Mouse (Mus musculus) layer of hippocampus, adult 6 months (tissue): ENCODE results near the gene Vmn2r78. TPM values are rescaled to one million over a fixed set of nuclear protein-coding genes. Genes with fewer than 3 reads are reported as not detected.

Experiments used
- long read RNA-seq, 2 experiments: library from polyadenylated mRNA; unstranded; transcript quantifications; one replicate each; pipeline ENCODE4 v2.0.0; 2019 to 2020
- polyA plus RNA-seq: library from polyadenylated mRNA; unstranded; fragments of <200 nt; fragmentation: Nextera tagmentation; gene quantifications from 2 replicates; pipeline ENCODE4 v1.2.3, GENCODE M21; 2021

Gene Vmn2r78
- not detected in 2 replicates for polyA plus RNA-seq
- long read RNA-seq, experiment 1 = 0 reads
- long read RNA-seq, experiment 2, partial matches to known transcripts = 0 of 1 reads
- long read RNA-seq, experiment 2, other reads (novel, unspliced or antisense) = 1 of 1 reads

GRCm38 (mm10) chr7:86914794-86915193 lies at the start of gene Vmn2r78:
Gene Vmn2r78, plus strand, starts transcription at chr7:86915094.

GRCm38 (mm10) chr7:86995815-86996214 lies 80.9 kb downstream of the Vmn2r78 start, which contains the start of gene Vmn2r79:
Gene Vmn2r79, plus strand, starts transcription at chr7:86996115.

Other genes with a start within 250 kb of the Vmn2r78 start
- not detected in 2 replicates for gene Olfr292, start 226.8 kb upstream of the Vmn2r78 start, polyA plus RNA-seq
- gene Folh1, start 139.2 kb upstream of the Vmn2r78 start, polyA plus RNA-seq = 3.3 and 3.7 TPM in 2 replicates
- gene Vmn2r77, start 120.1 kb upstream of the Vmn2r78 start, polyA plus RNA-seq = not detected in 2 replicates
- gene Vmn2r79, start 81.0 kb downstream of the Vmn2r78 start, polyA plus RNA-seq = not detected in 2 replicates